Mouse (Mus musculus) cortical plate, adult 2 months (tissue): Measurements from ENCODE around the gene Cenpt.

ENCODE experiments used
- CTCF ChIP-seq: fragments of 200-500 bp; IDR thresholded peaks from 2 replicates; pipeline ENCODE4 v1.5.1; 2011; ENCODE audit warnings: mild to moderate bottlenecking, control low read depth, low read length; ENCODE audit not compliant: insufficient read depth; ENCODE audit errors: extremely low read depth
- POLR2A ChIP-seq: fragments of 200-500 bp; IDR thresholded peaks from 2 replicates; pipeline ENCODE4 v1.6.1; 2011; ENCODE audit warnings: mild to moderate bottlenecking, low read length, control low read depth; ENCODE audit not compliant: insufficient read depth; ENCODE audit errors: extremely low read depth

DNA sequence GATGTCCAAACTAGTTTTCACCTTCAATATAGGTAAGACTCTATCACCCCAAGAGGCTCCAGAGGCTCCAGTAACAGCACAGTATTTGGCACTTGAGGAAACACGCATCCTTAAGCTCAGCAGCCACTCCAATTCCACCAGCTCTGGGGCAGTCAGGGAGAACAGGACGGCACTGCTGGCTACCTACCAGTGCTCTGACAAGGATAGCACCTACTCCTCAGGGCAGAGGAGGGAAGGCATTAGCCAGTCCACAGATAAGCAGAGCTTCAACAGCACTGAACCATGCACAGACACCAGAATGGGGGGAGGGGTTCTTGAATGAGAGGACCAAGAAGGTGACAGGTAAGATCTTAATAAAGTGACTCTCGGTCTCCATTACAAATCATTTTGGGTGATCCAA lies 33.4 kb downstream of the Cenpt start:
- TF ChIP-seq POLR2A (no peak), CTCF (no peak)
